Mouse (Mus musculus): ENCODE results near the gene Mlxip. TPM values are rescaled to one million over a fixed set of nuclear protein-coding genes. Genes with fewer than 3 reads are reported as not detected.

Gene Mlxip
- total RNA-seq, 1 experiment from 2014 or later = 24.8 TPM

- DNase-seq = no peak
Measured at GRCm38 (mm10) chr5:123432305-123432874, 37.8 kb downstream of the Mlxip start.

DNA sequence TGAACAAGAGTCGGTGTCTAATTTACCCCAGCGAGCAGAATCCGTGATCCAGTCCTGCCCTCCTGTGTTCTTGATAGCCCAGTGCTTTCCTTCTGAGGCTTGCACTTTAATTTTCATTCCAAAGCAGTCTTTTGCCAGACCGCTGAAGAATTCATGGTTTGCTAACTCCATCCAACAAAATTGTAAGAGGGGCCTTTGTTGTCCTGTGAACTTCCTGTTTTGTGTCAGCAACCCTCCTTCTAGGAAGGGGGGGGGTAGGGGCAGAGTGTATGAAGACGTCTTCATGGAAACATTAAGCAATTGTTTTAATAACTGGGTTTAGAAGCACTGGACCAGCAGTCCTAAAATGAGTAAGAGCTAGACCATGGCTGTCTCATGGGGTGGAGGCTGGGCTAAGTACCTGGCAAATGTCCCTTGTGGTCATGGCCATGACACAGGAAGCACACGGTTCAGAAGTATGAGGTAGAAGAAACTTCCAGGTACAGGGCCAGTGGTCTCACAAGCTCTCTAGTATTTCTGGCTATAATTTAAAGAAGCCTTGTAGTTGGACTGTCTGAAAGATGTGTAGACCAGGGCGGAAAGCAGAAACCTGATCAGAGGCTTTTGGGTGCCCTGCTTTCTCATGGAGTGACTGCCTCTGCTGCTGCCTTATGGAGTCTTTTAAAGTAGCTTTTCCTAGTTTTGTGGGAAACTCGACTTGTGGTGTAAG, 41.6 kb downstream of the Mlxip start:
- DNase-seq = no peak

GRCm38 (mm10) chr5:123436780-123437175, 42.2 kb downstream of the Mlxip start:
- DNase-seq = peak; percentile 59

GRCm38 (mm10) chr5:123438381-123438780, 43.8 kb downstream of the Mlxip start:
- no peak for DNase-seq

- no peak for DNase-seq
Measured at GRCm38 (mm10) chr5:123439312-123439711, 44.7 kb downstream of the Mlxip start.

- DNase-seq = peak; percentile 72
Measured at GRCm38 (mm10) chr5:123439941-123440340, 45.3 kb downstream of the Mlxip start.

DNA sequence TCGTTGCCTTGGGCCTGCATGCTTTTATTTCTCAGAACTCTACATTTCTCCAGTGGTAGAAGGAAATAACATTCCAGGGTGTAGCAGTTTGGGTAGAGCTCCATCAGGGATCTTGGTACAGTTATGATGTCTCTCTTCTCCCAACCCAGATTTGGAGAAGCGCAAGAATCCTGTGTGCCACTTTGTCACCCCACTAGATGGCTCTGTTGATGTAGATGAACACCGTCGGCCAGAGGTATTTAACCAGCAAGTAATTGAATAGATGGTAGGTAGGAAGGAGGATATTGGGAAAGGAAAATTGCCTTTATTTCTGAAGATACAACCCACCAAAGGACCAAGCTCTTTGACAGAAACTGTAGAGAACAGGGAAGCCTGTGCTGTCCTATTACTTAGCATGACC, 46.1 kb downstream of the Mlxip start:
- DNase-seq = no peak

GRCm38 (mm10) chr5:123442283-123442682, 47.7 kb downstream of the Mlxip start:
- no peak for DNase-seq

GRCm38 (mm10) chr5:123444069-123444468, 49.5 kb downstream of the Mlxip start:
- peak; percentile 79 for DNase-seq

DNA sequence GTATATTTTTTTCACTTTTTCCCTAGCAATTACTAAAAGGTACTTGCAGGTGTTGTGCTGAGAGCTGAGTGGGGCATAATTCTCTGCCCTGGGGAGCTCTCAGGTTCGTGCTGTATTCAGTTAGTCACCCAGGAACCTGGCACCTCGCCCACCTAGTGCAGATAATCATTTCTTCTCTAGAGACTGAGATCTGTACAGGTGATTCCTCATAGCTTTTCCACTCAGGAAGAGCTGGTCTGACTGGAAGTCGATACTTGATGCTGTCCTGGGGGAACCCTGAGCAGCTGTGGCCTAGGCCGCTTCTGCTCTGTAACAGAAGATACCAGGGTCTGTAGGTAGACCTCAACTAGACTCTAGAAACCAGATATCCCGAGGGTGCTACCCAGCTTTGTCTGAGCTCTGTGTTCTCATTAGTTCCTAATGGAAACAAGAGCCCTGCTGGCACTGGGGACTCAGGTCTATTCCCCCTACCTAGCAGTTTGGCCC, 50.3 kb downstream of the Mlxip start:
- DNase-seq = no peak

- no peak for DNase-seq
Measured at GRCm38 (mm10) chr5:123451886-123452285, 57.3 kb downstream of the Mlxip start.

DNA sequence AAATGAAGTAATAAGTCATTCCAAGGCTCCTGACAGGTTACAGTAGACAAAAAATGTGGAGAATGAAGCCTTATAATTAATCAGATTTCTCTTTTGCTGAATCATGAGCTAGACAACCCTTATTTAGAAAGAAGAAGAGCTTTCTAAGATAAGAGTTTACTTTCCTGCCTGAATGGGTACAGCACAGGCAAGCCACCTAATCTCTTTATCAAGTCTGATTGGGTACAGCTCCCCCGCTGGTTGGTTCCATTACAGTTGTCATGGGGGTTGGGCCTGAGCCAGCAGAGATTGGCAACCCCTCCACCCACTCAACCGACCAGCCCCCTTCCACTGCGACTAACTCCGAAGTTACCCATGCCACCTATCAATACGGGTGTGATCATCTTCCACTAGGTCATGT, 66.8 kb downstream of the Mlxip start:
- no peak for DNase-seq

- no peak for DNase-seq
Measured at GRCm38 (mm10) chr5:123464638-123465037, 70.0 kb downstream of the Mlxip start.

DNA sequence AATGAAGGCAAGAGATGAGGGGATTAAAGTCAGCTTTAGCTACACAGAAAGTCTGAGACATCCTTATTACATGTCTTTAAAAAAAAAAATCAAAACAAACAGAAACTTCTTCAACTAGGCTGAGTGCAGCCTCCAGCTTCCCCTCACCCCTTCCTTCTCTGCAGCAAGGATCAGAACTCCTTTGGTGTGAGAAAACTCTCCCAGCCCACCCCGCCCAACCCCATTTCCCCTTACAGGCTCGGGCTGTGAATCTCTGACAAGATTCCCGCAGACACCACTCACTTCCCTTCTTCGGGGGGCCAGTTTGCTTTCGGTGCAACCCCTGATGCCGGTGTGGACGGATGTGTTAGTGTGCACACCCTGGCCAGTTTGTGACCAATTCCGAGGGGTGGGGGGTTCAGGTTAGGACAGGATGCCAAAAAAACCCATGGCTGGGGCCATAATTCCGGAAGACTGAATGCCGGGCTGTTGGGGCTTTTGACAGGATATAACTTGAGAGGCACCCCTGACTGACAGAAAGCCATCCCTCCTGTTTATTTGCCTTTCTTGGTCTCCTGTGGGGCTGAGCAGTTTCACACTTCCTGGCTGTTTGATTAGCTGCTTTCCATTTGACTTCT, 76.3 kb downstream of the Mlxip start:
- DNase-seq = no peak

- no peak for DNase-seq
Measured at GRCm38 (mm10) chr5:123473817-123474216, 79.2 kb downstream of the Mlxip start.

DNA sequence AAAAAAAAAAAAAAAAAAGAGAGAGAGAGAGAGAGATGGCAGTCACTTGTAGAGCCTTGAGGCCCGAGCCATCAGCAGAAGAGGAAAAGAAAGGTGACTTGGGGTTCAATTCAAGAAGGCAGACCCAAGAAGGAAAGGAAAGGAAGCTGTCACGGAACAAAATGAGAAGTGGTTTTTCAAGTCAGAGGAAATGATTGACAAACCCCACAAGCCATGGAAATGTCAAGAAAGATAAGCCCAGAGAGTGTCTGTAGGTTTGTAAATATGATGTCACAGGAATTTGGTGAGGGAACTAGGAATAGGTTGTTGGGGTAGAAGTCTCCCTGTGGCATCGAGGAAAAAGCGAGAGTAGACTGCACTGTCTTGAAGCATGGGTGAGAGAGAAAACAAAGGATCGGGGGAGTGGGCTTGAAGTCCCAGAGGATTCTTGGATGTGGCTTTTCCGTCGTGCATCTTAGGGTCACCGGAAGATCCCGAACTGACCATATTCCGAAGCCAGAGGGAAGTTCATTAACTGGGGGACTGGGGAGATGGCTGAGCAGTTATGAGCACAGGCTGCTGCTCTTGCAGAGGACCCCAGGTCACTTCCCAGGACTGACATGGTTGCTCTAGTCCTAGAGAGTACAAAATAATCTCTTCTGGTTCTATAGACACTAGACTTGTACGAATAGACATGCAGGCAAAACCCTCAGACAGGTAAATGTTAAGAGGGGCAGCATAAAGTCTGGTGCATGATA, 93.2 kb downstream of the Mlxip start:
- DNase-seq = no peak

GRCm38 (mm10) chr5:123489112-123489785, 94.7 kb downstream of the Mlxip start, which contains the start of the genes Lrrc43 and Il31:
Gene Lrrc43 (plus strand): TSS chr5:123489305.
Gene Il31 (minus strand): TSS chr5:123489489.
- DNase-seq = peak; percentile 19

DNA sequence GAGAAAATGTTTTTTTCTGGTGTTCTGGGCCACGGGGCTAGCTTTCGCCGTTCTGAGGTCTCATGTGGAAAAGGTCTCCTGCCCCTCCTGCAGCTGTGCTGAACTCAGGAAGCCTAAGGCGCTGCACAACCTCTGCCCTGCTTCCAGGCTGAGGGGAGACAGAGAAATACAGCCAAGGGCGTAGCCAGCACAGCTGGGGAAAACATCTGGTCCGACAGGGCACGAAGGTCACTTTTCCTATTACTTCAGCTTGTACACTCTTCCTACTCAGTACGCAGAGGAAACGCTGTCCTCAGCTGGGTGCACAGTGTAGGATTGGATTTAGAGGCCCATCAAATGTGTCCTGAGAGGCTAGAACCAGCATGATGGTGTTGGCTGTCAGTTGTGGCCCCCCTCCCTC, 95.3 kb downstream of the Mlxip start:
- DNase-seq = peak; percentile 16

DNA sequence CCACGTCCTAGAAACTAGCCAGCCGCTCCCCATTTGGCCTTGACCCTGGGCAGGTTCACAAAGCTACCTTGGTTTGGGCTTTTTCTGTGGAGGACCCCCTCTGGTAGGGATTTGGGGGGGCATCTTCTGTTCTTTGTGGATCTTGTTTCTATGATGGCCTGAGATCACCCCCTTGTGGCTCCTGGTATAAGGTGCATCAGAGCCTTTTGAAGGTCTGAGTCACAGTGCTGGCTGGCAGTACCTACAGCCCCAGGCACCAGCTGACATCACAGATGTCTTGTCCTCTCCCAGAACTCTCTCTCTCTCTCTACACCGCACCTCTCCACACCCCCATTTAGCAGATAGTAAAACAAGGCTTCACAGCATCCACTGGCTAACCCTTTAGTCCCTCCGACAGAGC, 105.1 kb downstream of the Mlxip start:
- DNase-seq = peak; percentile 67

DNA sequence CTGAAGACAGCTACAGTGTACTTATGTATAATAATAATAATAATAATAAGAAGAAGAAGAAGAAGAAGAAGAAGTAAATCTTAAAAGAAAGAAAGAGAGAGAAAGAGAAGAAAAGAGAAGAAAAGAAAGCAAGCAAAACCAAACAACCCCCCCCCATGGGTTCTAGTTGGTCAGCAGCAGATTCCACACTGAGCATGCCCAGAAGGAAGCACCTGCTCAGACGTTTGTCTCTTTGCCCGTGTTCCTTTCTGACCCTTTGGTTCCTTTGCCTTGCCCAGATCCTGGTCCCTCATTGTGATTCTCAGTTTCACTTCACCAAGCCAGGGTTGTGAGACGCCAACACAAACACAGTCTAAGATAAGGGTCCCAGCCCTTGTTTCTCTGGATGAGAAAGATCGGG, 107.4 kb downstream of the Mlxip start:
- DNase-seq = no peak
